In the genomic region with DNA sequence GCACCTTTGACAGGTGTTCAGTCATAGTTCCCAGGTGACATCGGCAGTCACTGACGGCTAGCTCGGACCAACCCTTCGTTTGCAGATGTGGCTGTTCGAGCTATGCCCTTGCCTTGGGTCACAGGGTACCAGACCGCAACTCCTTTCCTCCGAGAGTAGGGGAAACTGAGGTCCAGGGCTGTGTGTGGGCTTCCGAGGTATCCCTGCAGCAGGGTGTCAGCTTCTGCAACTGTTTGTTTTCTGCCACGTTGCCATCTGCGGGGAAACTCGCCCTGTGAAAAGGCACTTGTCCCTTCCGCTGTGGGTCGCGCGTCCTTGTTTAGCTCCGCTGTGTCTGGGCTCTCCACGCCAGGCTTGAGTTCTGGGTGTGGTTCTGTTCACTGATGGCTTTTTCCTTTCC, we compare ENCODE assay signal across 9 mouse cellular contexts. TPM values are rescaled to one million over a fixed set of nuclear protein-coding genes. Genes with fewer than 3 reads are reported as not detected.
DNase-seq lines count a peak whose midpoint lies in the region; ATAC-seq and TF ChIP-seq lines count a peak whose summit lies in the region.
"Had no signal": no experiment of that assay in that cellular context is flagged by ENCODE, and none has a peak within 500 bp of the region (broad histone marks: within the 10 kb centered on the region; RNA-seq: fewer than 3 reads in every experiment).

No protein-coding gene starts in this region.

- TF ChIP-seq CTCF in Patski (IDR thresholded peaks at IDR 0.05): no peak

- peak; percentile 5; the same call in 1 of the 2 replicates for ATAC-seq in neural tube, embryonic 11.5 days (ENCODE audit: insufficient read depth, low FRiP score, low TSS enrichment)
- ATAC-seq in Patski: peak; percentile 37
- ATAC-seq in limb, embryonic 13.5 days (ENCODE audit: low FRiP score, low read depth): peak; percentile 9; the same call in 1 of the 2 replicates
- ATAC-seq in midbrain, embryonic 15.5 days (replicated peaks): peak; percentile 43; the same call in 1 of the 2 replicates

- H3K4me2 ChIP-seq in neural tube, embryonic 11.5 days (ENCODE audit: low read depth): peak overlapping the region; percentile 95
- H3K4me2 ChIP-seq in limb, embryonic 13.5 days (replicated peaks): peak overlapping the region; percentile 98
- peak overlapping the region; percentile 97 for H3K4me2 ChIP-seq in midbrain, embryonic 15.5 days

- no peaks in the 10 kb centered on the region for H3K9me3 ChIP-seq in neural tube, embryonic 11.5 days (ENCODE audit: control insufficient read depth, low read length)
- no peaks in the 10 kb centered on the region for H3K9me3 ChIP-seq in limb, embryonic 13.5 days
- no peaks in the 10 kb centered on the region for H3K9me3 ChIP-seq in midbrain, embryonic 15.5 days

- peaks cover 2% of the 10 kb centered on the region; the same call in 1 of the 2 replicates for H3K4me1 ChIP-seq in neural tube, embryonic 11.5 days (ENCODE audit: control insufficient read depth, insufficient read depth, low read length)
- peaks cover 11% of the 10 kb centered on the region for H3K4me1 ChIP-seq in limb, embryonic 13.5 days
- peaks cover 21% of the 10 kb centered on the region for H3K4me1 ChIP-seq in midbrain, embryonic 15.5 days

- no peak overlapping the region for H3K27ac ChIP-seq in neural tube, embryonic 11.5 days (ENCODE audit: low read depth, low read length)
- H3K27ac ChIP-seq in limb, embryonic 13.5 days: no peak overlapping the region
- H3K27ac ChIP-seq in midbrain, embryonic 15.5 days: peak overlapping the region; percentile 57

- H3K4me3 ChIP-seq in neural tube, embryonic 11.5 days (ENCODE audit: low read depth, low read length): peak overlapping the region; percentile 68
- H3K4me3 ChIP-seq in limb, embryonic 13.5 days: peak overlapping the region; percentile 81
- H3K4me3 ChIP-seq in midbrain, embryonic 15.5 days: peak overlapping the region; percentile 72

- in situ Hi-C loops in Patski (cut with MboI; ENCODE audit: low pct_unique_long_range_greater_than_20kb): loop anchor here (5.0 kb wide), 3 partner anchors 38 to 243 kb away; no protein-coding TSS in a partner anchor

- no peaks in the 10 kb centered on the region for H3K27me3 ChIP-seq in neural tube, embryonic 11.5 days (ENCODE audit: control insufficient read depth, insufficient read depth, low read length)
- peaks cover 18% of the 10 kb centered on the region for H3K27me3 ChIP-seq in Patski
- no peaks in the 10 kb centered on the region for H3K27me3 ChIP-seq in limb, embryonic 13.5 days
- H3K27me3 ChIP-seq in midbrain, embryonic 15.5 days (replicated peaks): no peaks in the 10 kb centered on the region

- POLR2A ChIA-PET in Patski (lab: Charles Lee): interaction anchor here (1.0 kb wide), 1 partner anchor 185 kb away, joined by 3 read pairs; no protein-coding TSS in a partner anchor

- intact Hi-C loops in heart, postnatal 14 days (cut with DNase I): loop anchor here (1.0 to 5.0 kb wide), 4 partner anchors 33 to 243 kb away; no protein-coding TSS in a partner anchor

- CTCF ChIA-PET in Patski (lab: Charles Lee): interaction anchor here (1.0 to 4.7 kb wide), 18 partner anchors 10 to 248 kb away, joined by 3 to 41 read pairs (median 4); no protein-coding TSS in a partner anchor

- H3K36me3 ChIP-seq in neural tube, embryonic 11.5 days (ENCODE audit: control insufficient read depth, insufficient read depth, low read length): no peaks in the 10 kb centered on the region
- H3K36me3 ChIP-seq in limb, embryonic 13.5 days: no peaks in the 10 kb centered on the region
- H3K36me3 ChIP-seq in midbrain, embryonic 15.5 days (replicated peaks): no peaks in the 10 kb centered on the region

- H3K9ac ChIP-seq in neural tube, embryonic 11.5 days (ENCODE audit: low read length): peak overlapping the region; percentile 71
- peak overlapping the region; percentile 86 for H3K9ac ChIP-seq in limb, embryonic 13.5 days
- peak overlapping the region; percentile 78 for H3K9ac ChIP-seq in midbrain, embryonic 15.5 days

- DNase-seq in neural tube, embryonic 11.5 days (ENCODE audit: low spot score): no peak
- no peak for DNase-seq in neural tube, embryonic 10.5 days (ENCODE audit: extremely low spot score, low spot score)
- no peak for DNase-seq in Patski (ENCODE audit: low read depth, low spot score)
- peak; percentile 18 for DNase-seq in embryo, embryonic 11 days
- peak; percentile 31 to 34 for DNase-seq in heart, postnatal 14 days
- no peak for DNase-seq in left cerebral cortex, adult 11 months (ENCODE audit: low spot score)

- 11% methylated on average over 17 of the region's 17 CpGs for WGBS in neural tube, embryonic 11.5 days
- WGBS in limb, embryonic 13.5 days: 9% methylated on average over 17 of the region's 17 CpGs
- 4% methylated on average over 17 of the region's 17 CpGs for WGBS in midbrain, embryonic 15.5 days

RNA-seq across cellular contexts. Expression of gene Slc36a1, which starts 0.5 kb away (rescaled TPM):
- 1.9 and 2.6 TPM in 2 replicates for polyA plus RNA-seq in neural tube, embryonic 11.5 days (2014; fragmentation: Nextera tagmentation; extraction: Ambion mirVana)
- 17.5 TPM for polyA plus RNA-seq in Patski (2021)
- 10 to 100 TPM; 12.1 to 13.7 TPM for total RNA-seq in heart, postnatal 14 days (2021)
- polyA plus RNA-seq in limb, embryonic 13.5 days (2015; fragmentation: Nextera tagmentation; extraction: Ambion mirVana): 1.4 and 1.5 TPM in 2 replicates
- 3.9 and 4.3 TPM in 2 replicates for polyA plus RNA-seq in midbrain, embryonic 15.5 days (2015; fragmentation: Nextera tagmentation; extraction: Ambion mirVana)

RNA-seq across cellular contexts. Expression of gene Slc36a2, which starts 19.7 kb away (rescaled TPM):
- 0.35 and 0.76 TPM in 2 replicates for polyA plus RNA-seq in neural tube, embryonic 11.5 days (2014; fragmentation: Nextera tagmentation; extraction: Ambion mirVana)
- 0.12 TPM for polyA plus RNA-seq in Patski (2021)
- total RNA-seq in heart, postnatal 14 days (2021): 10 to 100 TPM in 1 of 2 experiments, 1 to 10 TPM in 1; 8.9 to 15.2 TPM
- 0.29 and 0.32 TPM in 2 replicates for polyA plus RNA-seq in limb, embryonic 13.5 days (2015; fragmentation: Nextera tagmentation; extraction: Ambion mirVana)
- polyA plus RNA-seq in midbrain, embryonic 15.5 days (2015; fragmentation: Nextera tagmentation; extraction: Ambion mirVana): 0.24 and 0.28 TPM in 2 replicates

RNA-seq across cellular contexts. Expression of gene Slc36a3, which starts 53.1 kb away (rescaled TPM):
- not detected in 2 replicates for polyA plus RNA-seq in neural tube, embryonic 11.5 days (2014; fragmentation: Nextera tagmentation; extraction: Ambion mirVana)
- polyA plus RNA-seq in Patski (2021): not detected
- not detected for total RNA-seq in heart, postnatal 14 days (2021)
- polyA plus RNA-seq in limb, embryonic 13.5 days (2015; fragmentation: Nextera tagmentation; extraction: Ambion mirVana): not detected in 2 replicates
- not detected in 2 replicates for polyA plus RNA-seq in midbrain, embryonic 15.5 days (2015; fragmentation: Nextera tagmentation; extraction: Ambion mirVana)
- total RNA-seq: gastrocnemius, postnatal 36 days had no signal

Comparison
In these comparisons a context has a peak if more than half of its experiments do, and no peak if none do; other contexts are left out.
1. DNase-seq: peak in embryo, embryonic 11 days (single experiment) and heart, postnatal 14 days (2 of 2); none in neural tube, embryonic 11.5 days (single experiment), neural tube, embryonic 10.5 days (single experiment), Patski (single experiment) and left cerebral cortex, adult 11 months (single experiment).
2. Peak in every context shown above with its lines, with median percentiles within 50 percentile points of each other: ATAC-seq, H3K4me2 ChIP-seq, H3K4me3 ChIP-seq and H3K9ac ChIP-seq.